Mouse (Mus musculus): ENCODE results near the gene Neurod2.

Gene Neurod2

GRCm38 (mm10) chr11:98336245-98337107, 7.0 kb upstream of the Neurod2 start:
- in situ Hi-C loops (cut with MboI; ENCODE audit: low pct_unique_long_range_greater_than_20kb in 1 of 2, low sequenced_read_pairs in 2 of 2, unreplicated experiment in 1 of 2): no loop called here

- in situ Hi-C loops (cut with MboI; ENCODE audit: low pct_unique_long_range_greater_than_20kb in 1 of 2, low sequenced_read_pairs in 2 of 2, unreplicated experiment in 1 of 2): no loop called here
Measured at GRCm38 (mm10) chr11:98335250-98335649, 5.8 kb upstream of the Neurod2 start.

DNA sequence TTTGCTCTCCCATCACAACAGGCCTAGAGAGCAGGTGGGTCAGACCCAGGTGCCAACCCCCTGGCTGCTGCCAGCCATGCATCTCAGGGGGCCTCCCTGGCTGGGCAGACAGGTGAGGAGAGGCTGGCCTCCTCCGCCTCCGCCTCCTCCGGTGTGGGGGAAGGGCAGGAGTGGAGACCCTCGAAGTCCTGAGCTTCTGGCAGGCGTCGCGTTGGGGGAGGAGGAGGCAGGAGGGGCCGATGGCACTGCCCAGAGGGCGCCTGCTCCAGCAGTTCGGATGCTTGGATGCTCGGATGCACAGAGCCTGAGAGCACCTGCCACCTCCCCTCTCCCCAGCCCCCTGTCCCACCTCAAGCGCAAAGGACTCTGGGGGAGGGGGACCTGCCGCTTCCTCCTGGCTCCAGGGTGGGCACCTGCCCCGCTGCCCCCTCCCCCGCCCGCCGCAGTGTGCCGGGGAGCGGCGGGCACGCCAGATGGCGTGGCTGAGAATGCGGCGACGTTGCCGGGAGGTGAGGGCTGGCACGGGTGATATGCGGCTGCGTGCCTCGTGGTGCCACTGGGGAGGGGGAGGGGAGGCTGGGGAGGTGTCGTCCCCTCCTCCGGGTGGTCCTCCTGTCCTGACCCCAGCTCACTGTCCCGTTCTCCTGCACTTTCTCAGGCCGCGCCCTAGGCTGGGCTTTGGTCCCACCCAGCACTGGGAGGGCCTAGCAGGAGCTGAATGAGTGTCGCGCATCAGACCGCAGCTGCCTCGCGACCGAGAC, 4.7 kb upstream of the Neurod2 start:
- in situ Hi-C loops (cut with MboI; ENCODE audit: low pct_unique_long_range_greater_than_20kb in 1 of 2, low sequenced_read_pairs in 2 of 2, unreplicated experiment in 1 of 2): no loop called here

- in situ Hi-C loops (cut with MboI; ENCODE audit: low pct_unique_long_range_greater_than_20kb in 1 of 2, low sequenced_read_pairs in 2 of 2, unreplicated experiment in 1 of 2): no loop called here
Measured at GRCm38 (mm10) chr11:98333263-98333696, 3.8 kb upstream of the Neurod2 start.

DNA sequence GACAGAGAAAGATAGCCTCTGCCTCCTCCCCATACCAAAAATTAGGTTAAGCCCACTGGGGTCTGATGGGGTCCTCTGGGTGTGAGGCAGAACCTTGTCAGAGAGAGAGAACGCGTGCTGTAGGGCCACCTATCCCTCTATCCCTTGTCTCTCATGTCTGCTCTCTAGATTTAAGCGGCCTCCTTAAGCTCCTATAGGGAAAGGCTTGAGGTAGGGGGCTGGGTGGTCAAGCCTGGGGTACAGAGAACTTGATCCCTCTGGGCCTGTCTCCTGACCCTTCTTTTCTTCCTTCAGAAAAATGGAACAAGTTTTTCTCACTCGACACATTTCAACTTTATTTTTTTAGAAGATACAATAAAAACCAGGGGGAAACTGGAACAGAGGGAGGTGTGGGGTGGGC, 3.4 kb upstream of the Neurod2 start:
- in situ Hi-C loops (cut with MboI; ENCODE audit: low pct_unique_long_range_greater_than_20kb in 1 of 2, low sequenced_read_pairs in 2 of 2, unreplicated experiment in 1 of 2): no loop called here

DNA sequence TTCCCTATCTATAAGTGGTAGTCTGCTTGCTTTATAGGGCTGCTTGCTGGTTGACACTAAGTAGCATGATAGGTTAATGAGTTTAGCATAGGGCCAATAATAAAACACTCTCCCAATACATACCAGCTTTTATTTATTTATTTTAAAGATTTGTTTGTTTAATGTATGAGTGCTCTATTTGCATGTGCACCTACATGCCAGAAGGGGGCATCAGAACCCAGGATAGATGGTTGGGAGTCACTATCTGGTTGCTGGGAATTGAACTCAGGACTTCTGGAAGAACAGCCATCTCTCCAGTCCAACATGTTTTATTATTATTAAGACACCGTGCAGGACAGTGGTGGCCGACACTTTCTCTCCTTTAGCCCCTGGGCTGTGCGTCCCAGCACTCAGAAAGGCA, 2.7 kb upstream of the Neurod2 start:
- in situ Hi-C loops (cut with MboI; ENCODE audit: low pct_unique_long_range_greater_than_20kb in 1 of 2, low sequenced_read_pairs in 2 of 2, unreplicated experiment in 1 of 2): no loop called here

- in situ Hi-C loops (cut with MboI; ENCODE audit: low pct_unique_long_range_greater_than_20kb in 1 of 2, low sequenced_read_pairs in 2 of 2, unreplicated experiment in 1 of 2): no loop called here
Measured at GRCm38 (mm10) chr11:98331401-98331800, 2.0 kb upstream of the Neurod2 start.

DNA sequence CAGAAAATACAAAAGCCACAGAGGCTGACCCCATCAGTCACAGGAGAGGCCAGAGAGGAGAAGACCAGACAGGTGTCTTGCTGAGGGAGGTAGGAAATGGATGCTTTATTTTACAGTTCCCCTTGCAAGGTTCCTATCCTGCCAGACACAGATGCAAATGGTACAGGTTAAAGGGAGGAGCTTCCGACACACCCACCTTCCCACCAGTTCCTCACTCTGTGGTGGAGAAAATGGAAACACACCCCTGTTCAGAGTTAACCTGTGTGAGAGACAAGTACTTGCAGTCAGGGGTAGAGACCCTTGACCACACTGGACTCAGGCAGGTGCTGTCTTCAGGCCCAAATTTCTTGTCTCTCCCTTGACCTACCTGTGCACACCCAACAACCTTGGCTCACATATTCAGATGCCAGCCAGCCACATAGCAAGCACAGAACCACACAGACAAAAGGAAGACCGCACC, 1.3 kb upstream of the Neurod2 start:
- in situ Hi-C loops (cut with MboI; ENCODE audit: low pct_unique_long_range_greater_than_20kb in 1 of 2, low sequenced_read_pairs in 2 of 2, unreplicated experiment in 1 of 2): no loop called here

- in situ Hi-C loops (cut with MboI; ENCODE audit: low pct_unique_long_range_greater_than_20kb in 1 of 2, low sequenced_read_pairs in 2 of 2, unreplicated experiment in 1 of 2): no loop called here
Measured at GRCm38 (mm10) chr11:98329960-98330744, 704 bp upstream of the Neurod2 start.

DNA sequence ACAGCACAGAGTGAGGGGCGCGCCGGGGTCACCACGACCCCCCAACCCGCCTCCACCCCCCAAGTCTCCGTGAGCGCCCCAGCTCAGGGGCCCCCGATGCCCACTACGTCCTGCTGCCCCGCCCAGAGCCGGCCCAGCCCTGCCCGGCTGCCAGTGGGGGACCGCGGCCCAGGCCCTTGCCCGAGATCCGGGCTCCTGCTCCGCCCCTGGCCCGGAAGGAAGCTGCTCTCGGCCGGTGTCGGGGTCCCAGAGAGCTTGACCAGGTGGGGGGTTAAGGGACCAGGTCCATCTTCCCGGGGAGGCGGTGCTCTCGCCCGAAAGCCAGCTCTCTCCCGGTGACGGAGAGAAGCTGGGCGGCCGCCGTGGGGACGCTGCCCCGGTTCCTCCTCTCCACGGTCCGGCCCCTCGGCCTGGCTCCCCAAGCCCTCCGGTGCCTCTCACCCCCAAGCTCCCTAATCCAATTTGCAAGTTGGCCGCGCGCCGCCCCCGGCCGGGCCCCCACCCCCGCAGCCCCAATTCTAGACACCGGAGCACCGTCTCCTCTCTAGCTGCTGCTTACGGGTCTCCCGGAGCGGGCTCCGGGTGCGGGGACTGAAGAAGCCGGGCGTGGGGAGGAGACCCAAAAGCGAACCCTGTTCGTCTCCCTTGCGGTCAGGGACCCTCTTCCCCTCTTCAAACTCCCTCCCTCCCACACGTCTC, 928 bp downstream of the Neurod2 start:
- in situ Hi-C loops (cut with MboI; ENCODE audit: low pct_unique_long_range_greater_than_20kb in 1 of 2, low sequenced_read_pairs in 2 of 2, unreplicated experiment in 1 of 2): no loop called here

DNA sequence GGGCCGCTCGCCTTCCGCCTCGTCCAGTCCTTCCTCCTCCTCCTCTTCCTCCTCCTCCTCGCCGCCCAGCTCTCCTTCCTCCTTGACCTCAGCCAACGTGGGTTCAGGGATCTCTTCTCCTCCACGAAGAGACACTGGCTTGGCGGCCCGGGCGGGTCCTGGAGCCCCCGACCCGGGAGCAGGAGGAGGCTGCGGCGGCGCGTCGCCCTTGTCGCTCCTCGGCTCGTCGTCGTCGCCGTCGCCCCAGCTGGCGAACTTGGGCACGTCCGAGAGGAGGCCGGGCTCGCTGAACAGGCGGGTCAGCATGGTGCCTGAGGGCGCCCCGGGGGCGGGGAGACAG, 1.4 kb downstream of the Neurod2 start:
- in situ Hi-C loops (cut with MboI; ENCODE audit: low pct_unique_long_range_greater_than_20kb in 1 of 2, low sequenced_read_pairs in 2 of 2, unreplicated experiment in 1 of 2): no loop called here

DNA sequence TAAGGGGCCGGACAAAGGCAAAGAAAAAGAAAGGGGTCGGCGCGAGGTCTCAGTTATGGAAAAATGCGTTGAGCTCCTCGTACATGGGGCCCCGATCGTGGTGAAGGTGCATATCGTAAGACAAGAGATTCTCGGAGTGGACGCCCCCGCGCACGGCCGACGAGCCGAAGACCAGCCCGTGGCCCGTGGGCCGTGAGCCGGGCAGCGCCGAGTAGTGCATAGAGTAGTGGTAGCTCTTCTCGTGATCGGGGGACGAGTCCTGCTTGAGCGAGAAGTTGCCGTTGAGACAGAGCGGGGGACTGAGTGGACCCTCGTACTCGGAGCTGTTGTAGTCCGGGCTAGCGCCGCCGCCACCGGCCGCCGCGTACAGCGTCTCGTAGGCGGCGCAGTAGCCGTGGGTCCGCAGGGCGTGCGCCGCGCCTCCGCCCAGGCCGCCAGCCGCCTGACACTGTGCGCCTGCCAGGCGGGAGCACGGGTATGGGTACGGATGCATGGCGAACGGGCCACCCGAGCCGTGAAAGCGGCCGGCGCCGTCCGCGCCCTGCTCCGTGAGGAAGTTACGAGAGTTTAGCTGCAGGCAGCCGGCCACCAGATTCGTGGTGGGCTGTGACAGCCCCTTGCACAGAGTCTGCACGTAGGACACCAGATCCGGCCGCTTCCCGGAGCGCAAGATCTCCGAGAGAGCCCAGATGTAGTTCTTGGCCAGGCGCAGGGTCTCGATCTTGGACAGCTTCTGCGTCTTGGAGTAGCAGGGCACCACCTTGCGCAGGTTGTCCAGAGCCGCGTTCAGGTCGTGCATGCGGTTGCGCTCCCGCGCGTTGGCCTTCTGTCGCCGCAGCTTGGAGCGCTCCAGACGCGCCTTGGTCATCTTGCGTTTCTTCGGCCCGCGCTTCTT, 2.1 kb downstream of the Neurod2 start:
- in situ Hi-C loops (cut with MboI; ENCODE audit: low pct_unique_long_range_greater_than_20kb in 1 of 2, low sequenced_read_pairs in 2 of 2, unreplicated experiment in 1 of 2): no loop called here

- in situ Hi-C loops (cut with MboI; ENCODE audit: low pct_unique_long_range_greater_than_20kb in 1 of 2, low sequenced_read_pairs in 2 of 2, unreplicated experiment in 1 of 2): no loop called here
Measured at GRCm38 (mm10) chr11:98326741-98327135, 2.7 kb downstream of the Neurod2 start.

DNA sequence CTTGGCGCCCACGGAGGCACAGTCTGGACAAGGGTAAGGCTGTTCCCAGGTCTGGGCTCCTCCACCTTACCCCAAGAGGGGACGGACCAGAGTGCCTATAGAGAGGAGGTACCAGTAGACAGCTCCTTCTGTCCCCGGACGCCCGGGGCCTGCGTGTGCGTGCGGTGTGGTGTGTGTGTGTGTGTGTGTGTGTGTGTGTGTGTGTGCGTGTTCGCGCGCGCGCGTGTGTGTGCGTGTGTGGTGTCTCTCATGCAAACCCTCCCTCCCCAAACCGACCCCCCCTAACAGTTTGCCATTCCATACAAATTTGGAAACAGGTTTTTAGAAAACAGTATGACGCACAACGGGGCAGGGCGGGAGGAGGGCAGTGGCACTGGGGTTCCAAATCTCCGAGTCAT, 3.6 kb downstream of the Neurod2 start:
- in situ Hi-C loops (cut with MboI; ENCODE audit: low pct_unique_long_range_greater_than_20kb in 1 of 2, low sequenced_read_pairs in 2 of 2, unreplicated experiment in 1 of 2): no loop called here

DNA sequence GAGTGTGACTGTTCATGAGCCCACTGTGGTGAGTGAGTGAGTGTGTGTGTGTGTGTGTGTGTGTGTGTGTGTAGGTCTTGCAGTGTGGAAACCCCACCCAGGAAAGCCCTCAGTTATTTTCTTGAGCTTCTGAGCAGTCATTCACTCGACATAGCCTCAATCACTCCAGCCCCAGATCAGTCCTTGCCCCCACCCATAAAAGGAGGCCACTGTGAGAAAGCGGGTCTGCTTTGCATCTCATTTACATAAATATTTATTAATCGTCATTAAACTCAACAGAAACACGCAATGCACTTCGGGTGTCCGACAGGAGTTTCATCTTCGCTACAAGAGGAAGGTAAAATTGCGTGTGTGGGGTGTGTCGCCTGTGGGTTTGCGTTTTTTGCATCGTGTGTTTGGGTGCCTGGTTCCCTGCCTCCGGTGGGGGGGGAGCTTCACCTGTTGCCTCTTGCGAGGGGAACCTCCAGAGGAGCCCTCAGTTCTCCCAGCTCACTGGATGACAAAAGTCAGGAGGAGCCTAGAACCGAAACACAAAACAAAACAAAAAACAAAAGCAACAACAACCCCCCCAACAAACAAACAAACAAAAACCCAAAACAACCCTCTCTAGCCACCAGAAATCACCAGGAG, 4.1 kb downstream of the Neurod2 start:
- in situ Hi-C loops (cut with MboI; ENCODE audit: low pct_unique_long_range_greater_than_20kb in 1 of 2, low sequenced_read_pairs in 2 of 2, unreplicated experiment in 1 of 2): no loop called here

GRCm38 (mm10) chr11:98323933-98324332, 5.5 kb downstream of the Neurod2 start:
- in situ Hi-C loops (cut with MboI; ENCODE audit: low pct_unique_long_range_greater_than_20kb in 1 of 2, low sequenced_read_pairs in 2 of 2, unreplicated experiment in 1 of 2): no loop called here

GRCm38 (mm10) chr11:98323136-98323866, 6.1 kb downstream of the Neurod2 start:
- in situ Hi-C loops (cut with MboI; ENCODE audit: low pct_unique_long_range_greater_than_20kb in 1 of 2, low sequenced_read_pairs in 2 of 2, unreplicated experiment in 1 of 2): no loop called here

All from mouse embryonic stem cell (cell line).